Mouse (Mus musculus) liver, postnatal 0 days (tissue): ENCODE measurements around the gene Angptl6. TPM values are rescaled to one million over a fixed set of nuclear protein-coding genes. Genes with fewer than 3 reads are reported as not detected.

Experiments
- ATAC-seq: fragments of 200-750 bp; cut with Nextera tagmentation; 2 replicates; pipeline ENCODE4 v1.8.0; 2017; ENCODE audit warnings: mild to moderate bottlenecking, moderate library complexity
- DNase-seq: peaks from one replicate; pipeline ENCODE4 v3.0.0-alpha.2; 2016
- H3K27ac ChIP-seq: fragments of 300-500 bp; sonication (generic); 2 replicates; pipeline ENCODE4 v1.5.1; 2014; ENCODE audit warnings: antibody characterized with exemption, moderate library complexity, mild to moderate bottlenecking, low read depth
- H3K27me3 ChIP-seq: fragments of 300-500 bp; sonication (generic); 2 replicates; pipeline ENCODE4 v1.6.1; 2014; ENCODE audit warnings: low read length, control low read depth, mixed read lengths; ENCODE audit not compliant: insufficient read depth
- H3K36me3 ChIP-seq: fragments of 300-500 bp; sonication (generic); replicated peaks from 2 replicates; pipeline ENCODE4 v1.6.1; 2014; ENCODE audit warnings: mild to moderate bottlenecking, control low read depth, low read length, moderate library complexity, mixed read lengths; ENCODE audit not compliant: insufficient read depth
- H3K4me1 ChIP-seq: fragments of 300-500 bp; sonication (generic); 2 replicates; pipeline ENCODE4 v1.6.1; 2014; ENCODE audit warnings: antibody characterized with exemption, mild to moderate bottlenecking, control low read depth; ENCODE audit not compliant: insufficient read depth
- H3K4me2 ChIP-seq: fragments of 300-500 bp; sonication (generic); 2 replicates; pipeline ENCODE4 v1.6.1; 2014; ENCODE audit warnings: low read depth, mild to moderate bottlenecking, low read length, moderate library complexity, mixed read lengths
- H3K4me3 ChIP-seq: fragments of 300-500 bp; sonication (generic); 2 replicates; pipeline ENCODE4 v1.5.1; 2014; ENCODE audit warnings: low read depth, low read length
- H3K9ac ChIP-seq: fragments of 300-500 bp; sonication (generic); replicated peaks from 2 replicates; pipeline ENCODE4 v1.6.1; 2014; ENCODE audit warnings: mild to moderate bottlenecking, moderate library complexity
- H3K9me3 ChIP-seq: fragments of 300-500 bp; sonication (generic); 2 replicates; pipeline ENCODE4 v1.6.1; 2016; ENCODE audit warnings: mild to moderate bottlenecking, control low read depth, low read length, mixed read lengths
- CTCF ChIP-seq: sonication (generic); IDR thresholded peaks from 2 replicates; pipeline ENCODE4 v1.5.1; 2016; ENCODE audit warnings: antibody characterized with exemption, low read depth
- EP300 ChIP-seq: IDR thresholded peaks from 2 replicates; pipeline ENCODE4 v1.6.1; 2016; ENCODE audit warnings: antibody characterized with exemption, low read depth, mild to moderate bottlenecking
- WGBS: fragments of 180-500 bp; shearing (Covaris S2); extraction: QIAGEN DNeasy Blood & Tissue Kit; methylation state at CpG from one replicate; pipeline ENCODE4 v1.1.7; 2014; ENCODE audit not compliant: insufficient replicate concordance; 5-methylcytosine and 5-hydroxymethylcytosine counted together
- polyA plus RNA-seq: library from polyadenylated mRNA; unstranded; fragments of >200 nt; fragmentation: Nextera tagmentation; extraction: Ambion mirVana; gene quantifications from 2 replicates; pipeline ENCODE4 v1.2.1, GENCODE M21; 2015

The Angptl6 gene
- polyA plus RNA-seq, 1 experiment from 2014 or later, result 16.6 TPM

- Histone ChIP-seq H3K27ac (no peak overlapping the region), H3K4me3 (no peak overlapping the region), H3K4me2 (no peak overlapping the region), H3K4me1 (0 out of 2 replicates have a peak, but pooled peaks cover 3% of the 10 kb centered on the region), H3K9ac (no peak overlapping the region), H3K27me3 (no peaks in the 10 kb centered on the region), H3K36me3 (peaks cover 16% of the 10 kb centered on the region), H3K9me3 (no peaks in the 10 kb centered on the region)
- WGBS, result 73% methylated on average over 12 of the region's 12 CpGs
- TF ChIP-seq EP300 (no peak), CTCF (peak; percentile 28; the same call in 1 of the 2 replicates)
- ATAC-seq (no peak), DNase-seq (no peak)
Measured at GRCm38 (mm10) chr9:20870211-20871173, 9.0 kb downstream of the Angptl6 start.

GRCm38 (mm10) chr9:20869246-20869645, 10.3 kb downstream of the Angptl6 start:
- Histone ChIP-seq H3K4me2 (peak overlapping the region; percentile 83), H3K4me3 (peak overlapping the region; percentile 68), H3K27me3 (no peaks in the 10 kb centered on the region), H3K9ac (peak overlapping the region; percentile 70), H3K4me1 (0 out of 2 replicates have a peak, but pooled peaks cover 3% of the 10 kb centered on the region), H3K9me3 (no peaks in the 10 kb centered on the region), H3K27ac (peak overlapping the region; percentile 53; the same call in 1 of the 2 replicates), H3K36me3 (peaks cover 16% of the 10 kb centered on the region)
- 9% methylated on average over 19 of the region's 19 CpGs for WGBS
- TF ChIP-seq EP300 (no peak), CTCF (no peak)
- no peak for ATAC-seq
- peak; percentile 28 for DNase-seq

GRCm38 (mm10) chr9:20868448-20869001, 11.0 kb downstream of the Angptl6 start, which contains the start of gene A230050P20Rik:
A230050P20Rik (plus strand) TSS chr9:20868642.
- WGBS, result 2% methylated on average over 52 of the region's 53 CpGs
- Histone ChIP-seq H3K4me2 (peak within 1 kb of the TSS; percentile 83), H3K27ac (peak within 1 kb of the TSS; percentile 55; the same call in 1 of the 2 replicates), H3K9ac (peak within 1 kb of the TSS; percentile 70), H3K36me3 (peaks cover 12% of the 10 kb centered on the region), H3K4me3 (peak within 1 kb of the TSS; percentile 68), H3K9me3 (no peaks in the 10 kb centered on the region), H3K4me1 (0 out of 2 replicates have a peak, but pooled peaks cover 3% of the 10 kb centered on the region), H3K27me3 (no peaks in the 10 kb centered on the region)
- TF ChIP-seq EP300, result no peak
- peak; percentile 50 for DNase-seq
- ATAC-seq, result peak; percentile 57

GRCm38 (mm10) chr9:20866879-20867278, 12.6 kb downstream of the Angptl6 start:
- Histone ChIP-seq H3K9me3 (no peaks in the 10 kb centered on the region), H3K4me1 (0 out of 2 replicates have a peak, but pooled peaks cover 3% of the 10 kb centered on the region), H3K4me3 (no peak overlapping the region), H3K36me3 (peaks cover 9% of the 10 kb centered on the region; the same call in 1 of the 2 replicates), H3K27me3 (no peaks in the 10 kb centered on the region), H3K27ac (peak overlapping the region; percentile 55; the same call in 1 of the 2 replicates), H3K9ac (no peak overlapping the region), H3K4me2 (no peak overlapping the region)
- TF ChIP-seq EP300, result no peak
- no peak for TF ChIP-seq CTCF
- 59% methylated on average over 3 of the region's 3 CpGs for WGBS
- DNase-seq, result no peak
- 0 out of 2 replicates have a peak, but pooled peaks have one; percentile 24 for ATAC-seq

- Histone ChIP-seq H3K36me3 (no peaks in the 10 kb centered on the region), H3K9ac (no peak overlapping the region), H3K27me3 (no peaks in the 10 kb centered on the region), H3K27ac (0 out of 2 replicates have a peak overlapping the region, but pooled peaks have one; percentile 4), H3K4me3 (no peak overlapping the region), H3K4me1 (no peaks in the 10 kb centered on the region), H3K9me3 (no peaks in the 10 kb centered on the region), H3K4me2 (no peak overlapping the region)
- ATAC-seq (peak; percentile 48; the same call in 1 of the 2 replicates), DNase-seq (no peak)
- WGBS, result 31% methylated on average over 4 of the region's 4 CpGs
- TF ChIP-seq EP300 (no peak), CTCF (no peak)
Measured at GRCm38 (mm10) chr9:20862225-20862624, 17.3 kb downstream of the Angptl6 start.

- H3K9me3 ChIP-seq, result no peaks in the 10 kb centered on the region
- no peak for ATAC-seq
Measured at GRCm38 (mm10) chr9:20861821-20862220, 17.7 kb downstream of the Angptl6 start.

More at GRCm38 (mm10) chr9:20861821-20862220, 17.7 kb downstream of the Angptl6 start:
- Histone ChIP-seq H3K27me3 (no peaks in the 10 kb centered on the region), H3K36me3 (no peaks in the 10 kb centered on the region), H3K4me3 (no peak overlapping the region), H3K27ac (0 out of 2 replicates have a peak overlapping the region, but pooled peaks have one; percentile 4), H3K4me1 (no peaks in the 10 kb centered on the region), H3K4me2 (no peak overlapping the region), H3K9ac (no peak overlapping the region)
- TF ChIP-seq EP300 (no peak), CTCF (peak; percentile 73)
- peak; percentile 58 for DNase-seq
- WGBS, result 13% methylated on average over 4 of the region's 4 CpGs
